Mouse (Mus musculus): ENCODE measurements at regions not wholly inside any gene's neighbourhood (a gene's known extent, or its start where the extent isn't known, plus 50 kb on each side); places are given as distances from the start of the nearest gene placed in this dataset.
"Not testable (repeated sequence)": the region's sequence is repeated elsewhere in the genome, so short reads cannot be mapped to it uniquely, and the experiment has no call there.

DNA sequence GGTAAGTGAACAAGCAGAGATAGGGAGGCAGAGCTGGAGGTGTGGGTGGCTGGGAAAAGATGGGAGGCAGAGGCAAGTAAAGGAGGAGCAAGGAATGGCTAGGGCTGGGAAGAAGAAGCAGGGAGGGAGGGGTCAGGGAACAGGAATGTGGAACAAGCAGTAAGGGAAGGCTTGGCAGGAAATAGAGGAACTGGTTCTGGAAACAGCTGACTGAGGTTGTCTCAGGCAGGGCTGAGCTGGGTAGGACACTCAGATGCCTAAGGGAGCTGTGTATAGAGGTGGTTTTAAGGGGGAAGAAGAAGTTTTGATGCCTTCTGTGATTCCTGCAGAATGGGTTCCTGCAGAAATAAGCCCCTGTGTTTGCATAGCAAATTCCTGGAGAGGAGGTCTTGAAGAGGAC lies 92.7 kb downstream of the Nucb2 start:
- ATAC-seq (replicated peaks; ENCODE audit: poor library complexity), result peak; percentile 79

DNA sequence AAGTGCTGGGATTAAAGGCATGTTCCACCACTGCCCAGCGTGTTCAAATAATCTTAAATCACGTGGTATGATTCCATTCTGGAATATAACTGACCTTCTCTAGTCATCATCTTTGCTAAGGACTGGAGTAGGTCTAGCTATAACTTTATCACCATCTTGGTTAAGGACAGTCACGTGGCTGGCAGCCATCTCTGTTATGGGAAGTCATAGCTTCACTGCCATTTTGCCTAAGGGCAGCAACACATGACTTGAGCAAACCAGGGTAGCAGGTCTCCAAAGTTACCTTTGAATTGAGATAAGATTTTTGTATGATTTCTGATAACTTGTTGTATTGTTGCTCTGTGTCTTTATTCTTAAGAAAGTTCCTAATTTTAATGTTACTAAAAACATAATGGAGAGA lies 96.2 kb downstream of the Nucb2 start:
- ATAC-seq (replicated peaks; ENCODE audit: poor library complexity), result no peak

DNA sequence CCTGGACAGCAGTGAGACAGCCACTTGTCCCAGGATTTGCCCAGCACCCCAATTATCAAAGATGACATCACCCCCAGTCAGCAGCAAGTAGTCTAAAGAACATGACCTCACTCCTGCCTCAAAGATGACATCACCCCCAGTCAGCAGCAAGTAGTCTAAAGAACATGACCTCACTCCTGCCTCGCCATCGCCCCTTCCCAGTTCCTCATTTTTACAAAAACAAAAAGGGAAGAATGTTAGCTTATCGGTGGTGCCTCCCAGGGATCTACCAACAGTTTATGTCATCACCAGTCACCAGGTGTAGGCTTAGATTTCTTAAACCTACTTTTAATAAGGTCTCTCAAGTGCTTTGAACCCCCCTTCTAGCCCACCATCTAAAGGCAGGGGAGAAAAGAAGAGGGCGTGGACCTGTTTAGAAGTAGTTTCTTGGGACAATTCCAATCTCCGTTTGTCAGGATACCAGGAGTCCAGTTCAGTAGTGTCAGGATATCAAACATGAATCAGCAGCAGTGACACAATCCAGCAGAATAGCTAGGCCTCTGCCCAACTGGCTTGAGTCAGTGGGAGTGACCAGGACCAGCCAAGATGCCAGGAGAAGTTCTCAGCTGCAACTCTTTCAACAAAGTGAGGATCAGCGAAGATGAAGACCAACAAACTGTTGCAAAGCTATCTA lies 99.1 kb downstream of the Nucb2 start:
- ATAC-seq (replicated peaks; ENCODE audit: poor library complexity), result peak; percentile 78

DNA sequence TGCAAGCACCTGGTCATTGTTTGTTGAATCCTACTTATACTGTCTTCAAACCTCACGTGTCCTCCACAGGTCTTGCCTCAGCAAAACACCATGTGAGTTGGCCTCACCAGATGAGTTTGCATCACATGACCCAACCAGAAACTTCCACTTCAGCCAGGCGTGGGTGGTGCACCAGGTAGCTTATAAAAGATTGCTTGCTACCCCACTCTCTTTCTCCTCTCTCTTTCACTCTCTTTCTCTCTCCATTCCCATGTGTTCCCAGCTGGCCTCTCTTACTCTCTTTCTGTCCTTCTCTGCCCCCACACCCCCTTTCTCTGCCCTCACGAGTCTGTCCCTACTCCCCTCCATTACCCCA lies 99.6 kb downstream of the Nucb2 start:
- no peak for ATAC-seq (replicated peaks; ENCODE audit: poor library complexity)

DNA sequence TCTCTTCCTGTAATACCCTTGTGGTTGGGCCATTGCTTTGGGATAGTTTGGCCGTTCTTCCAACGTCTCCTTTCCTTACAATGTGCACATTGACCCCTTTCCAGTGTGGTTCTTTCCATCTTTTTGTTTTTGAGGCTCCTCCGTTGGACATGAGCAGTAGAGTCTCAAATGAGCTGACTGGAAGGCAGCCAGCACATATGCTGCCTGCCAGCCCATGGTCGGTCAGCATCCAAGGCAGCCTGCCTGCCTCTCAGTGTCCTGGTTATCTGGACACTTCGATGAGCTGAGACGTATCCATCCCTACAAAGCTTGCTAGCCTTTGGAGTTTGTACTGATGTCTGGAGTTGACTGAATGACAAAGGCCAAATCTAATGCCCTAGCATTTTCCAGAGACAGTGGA lies 102.1 kb downstream of the Nucb2 start:
- ATAC-seq (replicated peaks; ENCODE audit: poor library complexity), result no peak

DNA sequence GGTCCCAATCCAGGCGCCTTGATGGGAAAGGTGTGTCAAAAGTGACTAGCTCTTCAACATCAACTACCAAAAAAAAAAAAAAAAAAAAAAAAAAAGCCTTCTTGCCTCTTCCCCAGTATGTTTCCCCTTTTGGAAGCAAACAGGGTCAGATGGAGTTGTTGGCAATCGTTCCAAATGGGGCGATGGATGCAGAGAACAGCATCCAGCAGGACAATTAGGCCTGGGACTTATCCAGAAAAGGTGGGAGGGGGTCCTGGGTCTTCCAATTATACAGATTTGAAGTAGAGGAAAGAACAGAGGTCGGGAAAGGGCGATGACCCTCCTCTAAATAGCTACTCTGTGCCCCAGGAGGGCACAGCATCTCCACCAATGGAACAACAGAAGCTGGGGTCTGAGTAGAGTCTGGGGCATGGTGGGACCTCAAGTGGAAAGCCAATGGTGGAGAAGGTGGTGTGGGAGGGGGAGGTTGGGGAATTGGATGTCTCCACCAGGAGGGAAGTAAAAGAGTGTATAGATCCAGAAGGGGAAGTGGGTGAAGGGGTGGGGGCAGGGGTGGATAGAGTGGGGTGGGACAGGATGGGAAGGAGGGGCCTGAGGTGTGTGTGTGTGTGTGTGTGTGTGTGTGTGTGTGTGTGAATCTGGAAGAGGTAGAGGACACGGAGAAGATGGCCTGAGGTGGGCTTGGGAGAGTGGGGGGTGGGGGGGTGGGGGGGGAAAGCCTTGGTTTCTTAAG lies 102.7 kb downstream of the Nucb2 start:
- peak; percentile 58 for ATAC-seq (replicated peaks; ENCODE audit: poor library complexity)

DNA sequence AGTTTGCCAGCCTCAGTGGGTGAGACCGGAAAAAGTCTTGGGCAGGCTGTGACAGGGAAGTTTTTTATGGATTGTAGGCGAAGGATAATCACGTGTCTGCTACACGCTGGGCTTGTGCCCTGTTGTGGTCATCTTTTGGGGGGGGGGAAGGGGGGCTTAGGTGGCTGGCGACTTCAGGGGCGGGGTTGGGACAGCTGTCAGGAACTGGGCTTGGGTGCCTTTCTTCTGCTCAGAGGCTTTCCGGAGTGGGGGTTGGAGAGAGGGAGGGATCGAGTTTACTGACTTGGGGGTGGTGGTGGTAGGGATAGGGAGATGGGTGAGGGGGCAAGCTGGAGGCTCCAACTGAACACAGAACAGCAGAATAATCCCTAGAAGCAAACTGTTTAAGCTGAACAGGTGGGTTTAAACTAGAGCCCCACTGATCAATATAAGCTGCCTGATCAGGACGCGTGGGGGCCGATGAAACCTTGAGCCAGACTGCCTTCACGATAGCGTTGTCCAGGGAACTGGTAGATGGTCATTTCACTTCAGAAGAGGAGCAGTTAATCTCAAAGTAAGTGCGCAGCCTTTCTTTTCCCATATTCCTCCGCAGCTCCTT lies 103.6 kb downstream of the Nucb2 start:
- no peak for ATAC-seq (replicated peaks; ENCODE audit: poor library complexity)

DNA sequence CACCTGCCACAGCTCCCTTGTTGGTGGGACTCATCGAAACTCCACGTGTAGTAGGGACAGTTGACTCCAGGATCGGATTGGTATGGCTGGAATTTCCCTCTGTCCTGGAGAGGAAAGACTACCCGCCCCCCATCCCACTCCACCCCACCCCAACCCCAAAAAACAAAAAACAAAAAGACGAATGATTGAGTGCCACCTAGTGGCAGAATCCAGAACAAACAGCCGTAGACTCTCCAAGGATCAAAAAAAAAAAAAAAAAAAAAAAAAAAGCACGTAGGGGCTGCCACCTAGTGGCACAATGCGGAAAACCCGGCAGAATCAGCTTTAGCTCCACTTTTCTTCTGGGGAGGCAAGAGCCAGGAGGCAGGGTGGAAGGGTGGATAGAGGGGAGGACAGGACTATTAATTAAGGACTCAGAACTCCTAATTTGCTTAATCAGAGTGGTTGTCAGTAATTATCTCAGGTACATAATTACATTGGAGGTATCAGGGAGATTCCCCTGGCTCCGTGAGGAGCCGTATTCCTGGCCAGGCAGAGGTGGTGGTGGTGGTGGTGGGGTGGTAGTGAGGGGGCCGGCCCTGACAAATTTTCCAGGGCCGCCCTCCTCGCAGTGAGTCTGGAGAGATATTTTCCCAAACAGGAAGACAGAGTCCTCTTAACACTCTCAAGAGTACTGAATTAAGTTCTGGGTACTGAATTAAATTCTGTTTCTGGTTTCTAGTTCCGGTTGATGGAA lies 104.3 kb downstream of the Nucb2 start:
- peak; percentile 87 for ATAC-seq (replicated peaks; ENCODE audit: poor library complexity)

DNA sequence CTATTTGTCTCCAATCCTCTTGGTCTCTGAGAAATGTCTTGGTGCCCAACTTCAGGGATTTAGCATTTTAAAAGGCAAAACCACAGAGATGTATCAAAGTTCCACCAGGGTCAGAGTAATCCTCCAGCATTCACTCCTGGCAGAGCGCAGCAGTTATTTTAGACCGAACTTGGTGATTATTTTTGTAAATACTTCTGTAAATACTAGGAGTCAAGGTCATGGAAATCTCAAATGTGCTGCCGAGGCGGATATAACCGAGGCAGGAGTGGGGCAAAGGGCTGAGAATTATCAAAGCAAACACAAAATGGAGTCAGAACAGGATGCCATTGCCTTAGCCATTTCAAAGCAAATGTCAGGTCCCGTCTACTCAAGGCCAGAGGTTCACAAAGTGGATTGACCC lies 105.2 kb downstream of the Nucb2 start:
- no peak for ATAC-seq (replicated peaks; ENCODE audit: poor library complexity)

DNA sequence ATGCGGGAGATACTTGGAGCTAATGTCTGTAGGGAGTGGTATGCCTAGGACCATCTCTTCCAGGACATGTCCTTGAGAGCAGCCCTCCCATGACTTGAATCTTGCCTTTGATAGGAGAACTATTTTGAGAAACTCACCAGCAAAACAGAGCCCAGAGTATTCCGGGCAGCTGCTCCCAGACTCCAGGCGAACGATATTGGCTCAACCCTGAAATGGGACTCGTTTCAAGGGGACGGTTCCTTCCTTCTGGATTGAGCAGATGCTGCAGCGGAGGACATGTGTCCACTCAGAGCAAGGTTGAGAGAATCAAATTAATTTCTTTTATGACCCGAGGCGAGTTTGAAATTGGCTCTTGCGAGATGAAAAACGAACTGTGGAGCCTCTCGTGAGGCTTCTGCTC lies 105.7 kb downstream of the Nucb2 start:
- ATAC-seq (replicated peaks; ENCODE audit: poor library complexity), result no peak

DNA sequence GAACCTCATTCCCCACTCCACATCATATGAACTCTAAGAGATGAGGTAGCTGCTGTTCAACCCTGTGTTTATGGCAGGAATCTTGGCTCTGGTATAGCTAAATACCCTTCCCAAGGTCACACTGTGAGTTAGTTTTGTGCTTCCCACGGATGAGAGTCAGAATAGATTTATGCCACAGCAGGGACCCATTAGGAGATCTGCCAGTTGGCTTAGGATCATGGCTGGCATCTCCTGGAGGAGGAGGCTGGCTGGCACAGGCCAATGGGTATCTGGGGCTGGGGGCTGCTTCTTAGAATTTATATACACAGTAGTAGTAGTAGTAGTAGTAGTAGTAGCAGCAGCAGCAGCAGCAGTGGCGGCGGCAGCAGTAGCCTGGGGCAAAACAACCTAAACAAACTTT lies 111.8 kb downstream of the Nucb2 start:
- ATAC-seq (replicated peaks; ENCODE audit: poor library complexity), result no peak

DNA sequence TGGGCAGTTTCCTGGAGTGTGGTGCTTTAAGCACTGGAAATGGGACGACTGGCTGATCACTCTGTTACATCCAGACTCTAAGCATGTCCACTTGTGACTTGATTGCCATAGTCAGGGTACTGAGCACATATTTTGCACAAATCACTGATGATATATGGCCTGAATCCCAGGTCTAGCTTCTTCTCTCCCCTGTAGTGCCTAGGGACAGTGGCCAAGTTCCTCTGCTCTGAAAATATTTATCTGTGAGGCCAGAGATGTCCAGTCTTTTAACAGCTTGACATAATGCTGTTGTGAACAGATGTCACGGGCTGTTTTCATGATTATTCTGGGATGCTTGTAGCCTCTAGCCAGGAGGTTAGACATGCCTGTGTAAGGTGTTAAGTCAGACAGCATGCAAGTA lies 115.5 kb downstream of the Nucb2 start:
- no peak for ATAC-seq (replicated peaks; ENCODE audit: poor library complexity)

DNA sequence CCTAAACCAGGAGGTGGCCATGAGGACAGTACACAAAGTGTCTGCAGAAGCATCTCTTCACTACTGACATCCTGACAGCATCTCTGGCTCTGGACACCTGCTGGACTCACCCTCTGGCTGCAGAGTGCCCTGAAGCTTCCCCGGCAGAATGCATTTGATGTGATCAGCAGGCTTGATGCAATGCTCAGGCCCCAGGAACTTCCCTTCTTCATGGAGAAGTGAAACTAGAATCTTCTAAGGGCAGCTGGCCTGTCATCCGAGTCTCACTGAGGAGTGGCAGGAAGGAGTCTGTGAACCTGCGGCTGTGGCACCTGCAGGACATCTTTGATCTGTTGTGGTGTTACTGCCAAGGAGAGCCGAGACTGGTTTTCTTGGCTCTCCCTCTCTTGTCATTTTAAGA lies 116.2 kb downstream of the Nucb2 start:
- peak; percentile 97 for ATAC-seq (replicated peaks; ENCODE audit: poor library complexity)

DNA sequence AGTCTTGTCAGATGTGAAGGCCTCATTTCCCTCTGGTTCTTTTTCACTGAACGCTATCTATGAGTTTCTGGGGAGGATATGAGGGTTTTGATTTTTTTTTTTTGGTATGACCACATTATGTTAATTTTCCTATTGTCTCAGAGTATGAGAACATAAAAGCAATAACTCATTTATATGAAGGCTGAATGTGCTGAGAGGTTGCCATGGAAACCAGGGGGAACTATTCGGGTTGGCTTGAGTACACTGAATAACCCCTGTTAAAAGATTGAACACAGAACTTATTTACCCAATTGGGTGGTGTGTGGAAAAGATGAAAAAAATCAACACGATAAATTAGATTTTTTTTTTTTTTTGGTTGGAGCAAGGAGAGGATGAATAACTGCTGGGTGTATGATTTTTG lies 129.0 kb downstream of the Nucb2 start:
- no peak for ATAC-seq (replicated peaks; ENCODE audit: poor library complexity)

DNA sequence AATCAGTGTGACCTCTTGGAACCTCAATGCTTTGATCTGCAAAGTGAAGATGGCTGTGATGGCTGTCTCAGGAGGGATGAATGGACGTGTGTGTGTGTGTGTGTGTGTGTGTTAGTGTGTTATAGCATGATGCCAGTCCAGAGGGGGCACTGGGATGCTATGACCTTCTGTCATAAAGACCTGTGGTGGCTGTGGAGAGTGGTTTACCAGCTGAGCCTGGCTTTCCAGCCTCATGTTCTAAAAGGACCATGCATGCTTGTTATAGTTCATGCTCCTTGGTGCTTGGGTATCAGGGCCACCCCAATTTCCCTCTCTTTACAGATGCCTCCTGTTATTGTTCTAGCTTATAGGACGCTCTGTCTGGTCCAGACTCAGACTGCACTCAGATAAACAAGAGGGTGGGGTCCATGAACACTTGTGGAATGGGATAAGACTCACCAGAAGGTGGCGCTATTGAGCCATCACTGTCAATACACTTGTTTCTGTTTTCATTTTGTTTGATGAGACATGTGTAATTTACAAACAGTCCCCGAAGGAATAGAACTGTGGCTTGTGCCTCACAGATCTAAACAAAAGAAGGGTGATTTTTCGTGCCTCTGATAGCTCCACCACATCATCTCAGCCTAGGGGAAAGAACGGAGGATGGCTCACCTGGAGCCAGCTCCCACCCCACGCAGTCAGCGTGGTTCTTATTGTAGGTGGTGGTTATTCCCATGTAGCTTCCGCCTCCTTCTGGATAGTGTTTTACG lies 140.9 kb downstream of the Nucb2 start:
- peak; percentile 82 for ATAC-seq (replicated peaks; ENCODE audit: poor library complexity)

DNA sequence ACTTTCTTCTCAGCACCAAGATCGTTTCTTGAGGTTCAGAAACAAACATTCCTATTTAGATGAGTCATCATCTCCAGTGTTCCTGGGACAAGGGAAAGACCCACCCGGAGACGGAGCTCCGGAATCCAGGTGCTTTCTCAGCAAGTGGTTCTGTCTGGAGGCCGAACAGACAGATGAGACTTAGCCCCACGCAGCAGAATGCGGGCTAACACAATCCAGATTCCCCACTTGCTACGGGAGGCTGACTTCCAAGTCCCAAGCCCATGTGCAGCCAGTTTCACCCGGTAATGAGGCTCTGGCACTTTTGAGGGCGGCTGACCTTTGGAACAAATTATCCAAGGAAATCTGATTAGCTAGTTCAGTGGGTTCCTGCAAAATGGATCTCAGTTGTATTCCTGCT lies 150.3 kb downstream of the Nucb2 start:
- ATAC-seq (replicated peaks; ENCODE audit: poor library complexity), result no peak

DNA sequence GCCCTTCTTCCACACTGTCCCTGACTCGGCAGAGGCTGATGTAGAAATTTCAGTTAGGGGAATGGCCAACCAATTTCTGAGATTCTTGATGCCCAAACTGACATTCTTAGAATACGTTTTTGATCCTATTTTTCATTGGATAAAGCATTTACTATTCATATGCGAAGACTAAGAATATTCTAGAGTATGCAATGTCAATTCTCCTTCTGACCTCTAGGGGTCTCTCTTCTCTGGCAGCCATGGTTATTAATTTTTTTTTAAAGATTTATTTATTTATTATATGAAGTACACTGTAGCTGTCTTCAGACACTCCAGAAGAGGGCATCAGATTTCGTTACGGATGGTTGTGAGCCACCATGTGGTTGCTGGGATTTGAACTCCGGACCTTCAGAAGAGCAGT lies 152.9 kb downstream of the Nucb2 start:
- not testable (repeated sequence) for ATAC-seq (replicated peaks; ENCODE audit: poor library complexity)

DNA sequence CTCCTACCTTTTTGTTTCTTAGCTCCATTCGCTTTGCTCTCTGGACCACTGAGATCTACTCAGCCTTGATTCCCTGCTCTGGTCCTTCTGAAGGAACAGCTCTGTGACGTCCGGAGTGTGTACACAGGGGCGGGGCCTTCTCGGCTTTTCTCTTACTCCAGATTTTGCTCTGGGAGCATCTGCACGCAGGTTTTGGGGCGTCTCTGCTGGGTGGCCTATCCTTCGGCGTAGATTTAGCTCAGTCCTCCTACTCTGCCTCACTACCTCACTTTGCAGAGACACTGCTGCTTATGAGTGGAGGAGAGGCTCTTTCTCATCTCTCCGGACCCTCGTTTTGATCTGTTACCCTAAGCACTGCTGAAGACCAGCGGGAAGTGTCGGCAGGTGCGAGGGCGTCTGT lies 161.4 kb downstream of the Nucb2 start:
- ATAC-seq (replicated peaks; ENCODE audit: poor library complexity), result no peak

DNA sequence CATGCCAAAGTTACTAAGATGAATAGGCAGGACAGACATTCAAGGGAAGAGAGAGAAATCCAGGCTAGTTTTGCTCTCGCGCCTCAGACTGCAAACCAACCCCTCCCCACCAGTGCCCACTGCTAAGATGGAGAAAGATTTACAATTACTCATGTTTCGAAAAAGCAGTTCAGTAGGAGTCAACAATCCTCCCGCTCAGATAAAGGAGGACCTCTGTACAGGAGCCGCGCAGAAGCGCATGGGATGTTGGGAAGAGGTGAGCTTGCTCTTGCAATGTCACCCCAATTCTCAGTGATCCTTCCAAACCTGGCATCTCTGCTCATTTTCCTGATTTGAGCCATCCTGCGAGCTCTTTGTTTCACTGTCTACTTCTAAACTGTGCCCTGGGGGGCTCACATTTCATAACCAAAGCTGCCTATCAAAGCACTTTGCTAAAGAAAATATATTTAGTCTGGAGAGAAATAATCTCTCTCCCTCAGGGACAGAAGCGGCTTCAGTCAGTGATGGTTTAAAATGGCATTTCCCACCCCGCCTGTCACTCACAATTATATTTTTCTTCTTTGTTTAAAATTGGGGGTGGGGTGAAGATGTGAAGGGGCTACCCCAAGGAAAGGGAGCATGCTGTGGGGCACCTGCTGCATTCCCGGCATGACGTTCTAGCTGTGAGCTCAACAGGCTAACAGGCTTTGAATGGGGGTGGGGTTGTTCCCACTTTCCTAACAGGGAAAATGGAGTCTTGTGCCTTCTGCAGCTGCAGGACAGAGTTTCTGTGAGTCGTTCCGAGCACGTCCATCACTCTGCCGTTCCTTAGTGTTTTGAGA lies 170.2 kb downstream of the Nucb2 start:
- no peak for ATAC-seq (replicated peaks; ENCODE audit: poor library complexity)

DNA sequence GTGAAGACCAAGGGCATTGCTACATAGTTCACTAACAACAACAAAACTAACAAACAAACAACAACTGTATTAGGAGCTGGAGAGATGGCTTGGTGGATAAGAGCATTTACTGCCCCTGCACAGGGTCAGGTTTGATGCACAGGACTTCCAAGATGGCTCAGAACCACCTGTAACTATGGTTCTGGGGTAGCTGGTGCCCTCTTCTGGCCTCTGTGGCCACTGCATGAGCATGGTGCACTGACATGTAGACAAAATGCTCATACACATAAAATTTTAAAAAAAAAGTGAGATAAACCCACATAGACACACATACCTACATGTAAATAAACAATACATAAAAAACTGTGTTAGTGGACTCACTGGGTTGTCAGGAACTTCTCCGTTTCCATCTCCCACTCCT lies 172.5 kb downstream of the Nucb2 start:
- ATAC-seq (replicated peaks; ENCODE audit: poor library complexity), result no peak
